Mouse (Mus musculus): ENCODE results near the gene Nova2.

DNA sequence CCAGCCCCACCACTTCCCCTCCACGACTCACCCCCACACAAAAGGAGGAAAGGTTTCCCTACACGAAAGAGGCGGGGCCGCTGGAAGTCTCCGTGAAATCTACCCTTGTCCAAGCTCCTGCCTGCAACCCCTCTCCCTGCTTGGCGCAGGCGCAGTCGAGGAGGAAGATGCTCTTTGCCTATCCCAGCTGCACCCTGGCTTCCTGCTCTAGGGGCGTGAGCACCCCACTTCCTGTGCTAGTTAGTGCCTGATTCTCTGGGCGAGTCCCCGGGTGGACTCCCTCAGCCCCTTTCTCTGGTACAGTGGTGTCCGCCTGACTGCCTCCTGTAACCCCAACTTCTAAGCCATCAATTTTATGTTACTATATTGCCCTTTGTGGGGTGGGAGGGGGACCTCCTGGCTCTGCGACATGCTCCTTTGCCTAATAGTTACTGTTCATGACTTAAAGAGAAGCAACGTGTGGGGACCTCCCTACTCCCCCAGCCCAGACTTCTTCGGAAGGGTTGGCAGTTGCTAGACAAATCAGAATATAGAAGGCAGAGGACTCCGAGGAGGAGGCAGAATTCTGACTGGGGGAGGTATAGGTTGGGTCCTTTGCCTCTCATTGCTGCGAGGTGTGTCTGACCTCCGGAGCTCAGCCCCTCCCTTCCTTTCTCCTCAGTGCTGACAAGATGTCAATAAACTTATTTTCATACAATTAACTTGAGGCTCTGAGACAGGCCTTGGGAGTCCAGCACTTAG is 75.5 kb downstream of the Nova2 start:
- TF ChIP-seq CTCF (conservative IDR thresholded peaks at IDR 0.05; ENCODE audit: low read length), result no peak
- TF ChIP-seq POU5F1 (IDR thresholded peaks at IDR 0.05; ENCODE audit: borderline replicate concordance, low read length), result no peak
- no peak for TF ChIP-seq NANOG (IDR thresholded peaks at IDR 0.05; ENCODE audit: borderline replicate concordance, low read length)

All from E14TG2a.4 (cell line).